Mouse (Mus musculus) embryonic facial prominence, embryonic 15.5 days (tissue): ENCODE data around the gene Ifnb1. TPM values are rescaled to one million over a fixed set of nuclear protein-coding genes. Genes with fewer than 3 reads are reported as not detected.

ENCODE experiments used
- ATAC-seq: fragments of 200-750 bp; cut with Nextera tagmentation; 2 replicates; pipeline ENCODE4 v1.8.0; 2017; ENCODE audit warnings: low read depth, moderate TSS enrichment; ENCODE audit not compliant: insufficient number of reproducible peaks, low FRiP score, low TSS enrichment
- H3K27ac ChIP-seq: fragments of 300-500 bp; sonication (generic); replicated peaks from 2 replicates; pipeline ENCODE4 v1.5.1; 2015; ENCODE audit warnings: mild to moderate bottlenecking, inconsistent platforms
- H3K27me3 ChIP-seq: fragments of 300-500 bp; sonication (generic); 2 replicates; pipeline ENCODE4 v1.6.1; 2015; ENCODE audit warnings: inconsistent platforms
- H3K36me3 ChIP-seq: fragments of 300-500 bp; sonication (generic); 2 replicates; pipeline ENCODE4 v1.6.1; 2015; ENCODE audit warnings: mild to moderate bottlenecking, inconsistent platforms
- H3K4me1 ChIP-seq: fragments of 300-500 bp; sonication (generic); 2 replicates; pipeline ENCODE4 v1.6.1; 2015; ENCODE audit warnings: inconsistent platforms
- H3K4me2 ChIP-seq: fragments of 300-500 bp; sonication (generic); replicated peaks from 2 replicates; pipeline ENCODE4 v1.6.1; 2015; ENCODE audit warnings: mild to moderate bottlenecking, inconsistent platforms
- H3K4me3 ChIP-seq: fragments of 300-500 bp; sonication (generic); replicated peaks from 2 replicates; pipeline ENCODE4 v1.5.1; 2015; ENCODE audit warnings: mild to moderate bottlenecking, inconsistent platforms
- H3K9ac ChIP-seq: fragments of 300-500 bp; sonication (generic); 2 replicates; pipeline ENCODE4 v1.6.1; 2015; ENCODE audit warnings: inconsistent platforms
- H3K9me3 ChIP-seq: fragments of 300-500 bp; sonication (generic); replicated peaks from 2 replicates; pipeline ENCODE4 v1.6.1; 2016; ENCODE audit warnings: inconsistent platforms
- WGBS: fragments of 180-500 bp; shearing (Covaris S2); methylation state at CpG from one replicate; pipeline ENCODE4 v1.1.7; 2015; 5-methylcytosine and 5-hydroxymethylcytosine counted together
- polyA plus RNA-seq: library from polyadenylated mRNA; unstranded; fragments of >200 nt; fragmentation: Nextera tagmentation; extraction: Ambion mirVana; gene quantifications from 2 replicates; pipeline ENCODE4 v1.2.1, GENCODE M21; 2015

Ifnb1 gene
- polyA plus RNA-seq, 1 experiment from 2014 or later: not detected

GRCm38 (mm10) chr4:88533499-88533898 is 10.9 kb upstream of the Ifnb1 start:
- no peak overlapping the region for H3K27ac ChIP-seq
- peaks cover 13% of the 10 kb centered on the region; the same call in 1 of the 2 replicates for H3K4me1 ChIP-seq
- no peak overlapping the region for H3K4me3 ChIP-seq
- H3K27me3 ChIP-seq: no peaks in the 10 kb centered on the region
- H3K9ac ChIP-seq: no peak overlapping the region
- ATAC-seq: no peak
- no peak overlapping the region for H3K4me2 ChIP-seq
- no peaks in the 10 kb centered on the region for H3K36me3 ChIP-seq
- WGBS: 93% methylated on average over 2 of the region's 2 CpGs
- H3K9me3 ChIP-seq: no peaks in the 10 kb centered on the region

- H3K4me3 ChIP-seq: no peak overlapping the region
- no peaks in the 10 kb centered on the region for H3K36me3 ChIP-seq
- H3K9me3 ChIP-seq: no peaks in the 10 kb centered on the region
- WGBS: 73% methylated on average over 2 of the region's 2 CpGs
- H3K27ac ChIP-seq: no peak overlapping the region
- no peaks in the 10 kb centered on the region for H3K4me1 ChIP-seq
- no peaks in the 10 kb centered on the region for H3K27me3 ChIP-seq
- H3K9ac ChIP-seq: no peak overlapping the region
- ATAC-seq: no peak
- H3K4me2 ChIP-seq: no peak overlapping the region
Measured at GRCm38 (mm10) chr4:88530892-88531291, 8.3 kb upstream of the Ifnb1 start.

- H3K27ac ChIP-seq: no peak overlapping the region
- WGBS: 45% methylated on average over 4 of the region's 4 CpGs
- no peak for ATAC-seq
Measured at GRCm38 (mm10) chr4:88530271-88530670, 7.7 kb upstream of the Ifnb1 start.

GRCm38 (mm10) chr4:88526379-88527049 is 3.9 kb upstream of the Ifnb1 start:
- Histone ChIP-seq H3K4me2 (no peak overlapping the region), H3K9me3 (no peaks in the 10 kb centered on the region), H3K4me3 (no peak overlapping the region), H3K36me3 (no peaks in the 10 kb centered on the region), H3K9ac (no peak overlapping the region), H3K4me1 (no peaks in the 10 kb centered on the region), H3K27me3 (no peaks in the 10 kb centered on the region; the same call in 1 of the 2 replicates), H3K27ac (no peak overlapping the region)
- ATAC-seq: no peak
- WGBS: 82% methylated on average over 5 of the region's 5 CpGs

More at GRCm38 (mm10) chr4:88530271-88530670, 7.7 kb upstream of the Ifnb1 start:
- H3K27me3 ChIP-seq: no peaks in the 10 kb centered on the region
- H3K36me3 ChIP-seq: no peaks in the 10 kb centered on the region
- H3K4me2 ChIP-seq: no peak overlapping the region
- H3K4me3 ChIP-seq: no peak overlapping the region
- no peaks in the 10 kb centered on the region for H3K9me3 ChIP-seq
- H3K4me1 ChIP-seq: no peaks in the 10 kb centered on the region
- no peak overlapping the region for H3K9ac ChIP-seq

GRCm38 (mm10) chr4:88525393-88525792 is 2.8 kb upstream of the Ifnb1 start:
- Histone ChIP-seq H3K9ac (no peak overlapping the region), H3K27ac (no peak overlapping the region), H3K27me3 (no peaks in the 10 kb centered on the region; the same call in 1 of the 2 replicates), H3K4me2 (no peak overlapping the region), H3K36me3 (no peaks in the 10 kb centered on the region), H3K9me3 (no peaks in the 10 kb centered on the region), H3K4me1 (no peaks in the 10 kb centered on the region), H3K4me3 (no peak overlapping the region)
- 81% methylated on average over 3 of the region's 3 CpGs for WGBS
- no peak for ATAC-seq

- Histone ChIP-seq H3K4me3 (no peak overlapping the region), H3K9me3 (no peaks in the 10 kb centered on the region), H3K4me2 (no peak overlapping the region), H3K27ac (no peak overlapping the region), H3K4me1 (no peaks in the 10 kb centered on the region), H3K9ac (no peak overlapping the region), H3K36me3 (no peaks in the 10 kb centered on the region), H3K27me3 (no peaks in the 10 kb centered on the region; the same call in 1 of the 2 replicates)
- no peak for ATAC-seq
Measured at GRCm38 (mm10) chr4:88523241-88523640, 667 bp upstream of the Ifnb1 start.

- 71% methylated on average over 2 of the region's 2 CpGs for WGBS
- no peak overlapping the region for H3K4me2 ChIP-seq
- no peak overlapping the region for H3K9ac ChIP-seq
- no peaks in the 10 kb centered on the region for H3K9me3 ChIP-seq
- H3K4me1 ChIP-seq: 0 out of 2 replicates have a peak, but pooled peaks cover 5% of the 10 kb centered on the region
- no peak overlapping the region for H3K4me3 ChIP-seq
- no peak for ATAC-seq
- no peak overlapping the region for H3K27ac ChIP-seq
- no peaks in the 10 kb centered on the region; the same call in 1 of the 2 replicates for H3K27me3 ChIP-seq
- H3K36me3 ChIP-seq: no peaks in the 10 kb centered on the region
Measured at GRCm38 (mm10) chr4:88517957-88518356, 4.6 kb downstream of the Ifnb1 start.

GRCm38 (mm10) chr4:88515711-88516211 is 6.8 kb downstream of the Ifnb1 start:
- no peaks in the 10 kb centered on the region for H3K27me3 ChIP-seq
- H3K9ac ChIP-seq: no peak overlapping the region
- no peak overlapping the region for H3K4me2 ChIP-seq
- H3K36me3 ChIP-seq: no peaks in the 10 kb centered on the region
- H3K4me3 ChIP-seq: no peak overlapping the region
- H3K9me3 ChIP-seq: no peaks in the 10 kb centered on the region
- WGBS: 15% methylated on average over 4 of the region's 4 CpGs
- H3K27ac ChIP-seq: no peak overlapping the region
- H3K4me1 ChIP-seq: 0 out of 2 replicates have a peak, but pooled peaks cover 5% of the 10 kb centered on the region
- peak; percentile 54; the same call in 1 of the 2 replicates for ATAC-seq

GRCm38 (mm10) chr4:88515250-88515649 is 7.3 kb downstream of the Ifnb1 start:
- Histone ChIP-seq H3K4me1 (0 out of 2 replicates have a peak, but pooled peaks cover 5% of the 10 kb centered on the region), H3K4me2 (no peak overlapping the region), H3K27ac (no peak overlapping the region), H3K9ac (no peak overlapping the region), H3K36me3 (no peaks in the 10 kb centered on the region), H3K4me3 (no peak overlapping the region), H3K9me3 (no peaks in the 10 kb centered on the region), H3K27me3 (no peaks in the 10 kb centered on the region)
- WGBS: 31% methylated on average over 2 of the region's 2 CpGs
- ATAC-seq: no peak

- no peak for ATAC-seq
- Histone ChIP-seq H3K4me2 (no peak overlapping the region), H3K4me3 (no peak overlapping the region), H3K4me1 (0 out of 2 replicates have a peak, but pooled peaks cover 5% of the 10 kb centered on the region), H3K9me3 (no peaks in the 10 kb centered on the region), H3K9ac (no peak overlapping the region), H3K27me3 (no peaks in the 10 kb centered on the region), H3K36me3 (no peaks in the 10 kb centered on the region), H3K27ac (no peak overlapping the region)
- 45% methylated on average over 4 of the region's 4 CpGs for WGBS
Measured at GRCm38 (mm10) chr4:88514403-88514802, 8.2 kb downstream of the Ifnb1 start.

- WGBS: 91% methylated on average over 4 of the region's 4 CpGs
Measured at GRCm38 (mm10) chr4:88513743-88514142, 8.8 kb downstream of the Ifnb1 start.

GRCm38 (mm10) chr4:88503753-88504152 is 18.8 kb downstream of the Ifnb1 start:
- H3K36me3 ChIP-seq: no peaks in the 10 kb centered on the region
- no peaks in the 10 kb centered on the region for H3K9me3 ChIP-seq
- H3K27ac ChIP-seq: peak overlapping the region; percentile 61
- H3K4me3 ChIP-seq: no peak overlapping the region
- ATAC-seq: peak; percentile 73
- WGBS: 17% methylated on average over 4 of the region's 4 CpGs
- H3K9ac ChIP-seq: no peak overlapping the region
- H3K4me2 ChIP-seq: no peak overlapping the region
- no peaks in the 10 kb centered on the region for H3K27me3 ChIP-seq
- H3K4me1 ChIP-seq: peaks cover 6% of the 10 kb centered on the region

More at GRCm38 (mm10) chr4:88513743-88514142, 8.8 kb downstream of the Ifnb1 start:
- Histone ChIP-seq H3K4me1 (0 out of 2 replicates have a peak, but pooled peaks cover 5% of the 10 kb centered on the region), H3K4me3 (no peak overlapping the region), H3K4me2 (no peak overlapping the region), H3K27me3 (no peaks in the 10 kb centered on the region), H3K9ac (no peak overlapping the region), H3K9me3 (no peaks in the 10 kb centered on the region), H3K27ac (no peak overlapping the region), H3K36me3 (no peaks in the 10 kb centered on the region)
- ATAC-seq: no peak
